Mouse (Mus musculus) liver, embryonic 15.5 days (tissue): ENCODE data around the gene Pde9a. TPM values are rescaled to one million over a fixed set of nuclear protein-coding genes. Genes with fewer than 3 reads are reported as not detected.

ENCODE experiments used
- ATAC-seq: fragments of 200-750 bp; cut with Nextera tagmentation; 2 replicates; pipeline ENCODE4 v1.8.0; 2017; ENCODE audit warnings: moderate number of reproducible peaks, mild to moderate bottlenecking, moderate library complexity; ENCODE audit not compliant: insufficient read depth
- H3K27ac ChIP-seq: fragments of 300-500 bp; sonication (generic); replicated peaks from 2 replicates; pipeline ENCODE4 v1.5.1; 2015; ENCODE audit warnings: mild to moderate bottlenecking, inconsistent platforms
- H3K27me3 ChIP-seq: fragments of 300-500 bp; sonication (generic); 2 replicates; pipeline ENCODE4 v1.6.1; 2015; ENCODE audit warnings: mild to moderate bottlenecking, inconsistent platforms
- H3K36me3 ChIP-seq: fragments of 300-500 bp; sonication (generic); replicated peaks from 2 replicates; pipeline ENCODE4 v1.6.1; 2015; ENCODE audit warnings: moderate library complexity, mild to moderate bottlenecking, inconsistent platforms
- H3K4me1 ChIP-seq: fragments of 300-500 bp; sonication (generic); replicated peaks from 2 replicates; pipeline ENCODE4 v1.6.1; 2015; ENCODE audit warnings: inconsistent platforms
- H3K4me2 ChIP-seq: fragments of 300-500 bp; sonication (generic); 2 replicates; pipeline ENCODE4 v1.6.1; 2015; ENCODE audit warnings: moderate library complexity, mild to moderate bottlenecking, inconsistent platforms
- H3K4me3 ChIP-seq: fragments of 300-500 bp; sonication (generic); replicated peaks from 2 replicates; pipeline ENCODE4 v1.5.1; 2015; ENCODE audit warnings: mild to moderate bottlenecking, inconsistent platforms
- H3K9ac ChIP-seq: fragments of 300-500 bp; sonication (generic); 2 replicates; pipeline ENCODE4 v1.6.1; 2015; ENCODE audit warnings: moderate library complexity, mild to moderate bottlenecking, inconsistent platforms
- H3K9me3 ChIP-seq: fragments of 300-500 bp; sonication (generic); replicated peaks from 2 replicates; pipeline ENCODE4 v1.6.1; 2016; ENCODE audit warnings: inconsistent platforms
- WGBS: fragments of 180-500 bp; shearing (Covaris S2); methylation state at CpG from one replicate; pipeline ENCODE4 v1.1.7; 2015; ENCODE audit warnings: mixed read lengths; ENCODE audit not compliant: insufficient replicate concordance; 5-methylcytosine and 5-hydroxymethylcytosine counted together
- polyA plus RNA-seq: library from polyadenylated mRNA; unstranded; fragments of >200 nt; fragmentation: Nextera tagmentation; extraction: Ambion mirVana; gene quantifications from 2 replicates; pipeline ENCODE4 v1.2.1, GENCODE M21; 2015

Pde9a gene
- polyA plus RNA-seq, 1 experiment from 2014 or later: 3.2 TPM

GRCm38 (mm10) chr17:31470766-31471418, 84.9 kb downstream of the Pde9a start:
- H3K4me3 ChIP-seq: no peak overlapping the region
- H3K9me3 ChIP-seq: no peaks in the 10 kb centered on the region
- H3K36me3 ChIP-seq: no peaks in the 10 kb centered on the region
- no peak overlapping the region for H3K27ac ChIP-seq
- no peaks in the 10 kb centered on the region for H3K27me3 ChIP-seq
- H3K4me1 ChIP-seq: no peaks in the 10 kb centered on the region
- H3K4me2 ChIP-seq: no peak overlapping the region
- ATAC-seq: no peak
- WGBS: 78% methylated on average over 5 of the region's 5 CpGs
- H3K9ac ChIP-seq: no peak overlapping the region

GRCm38 (mm10) chr17:31474388-31474787, 88.4 kb downstream of the Pde9a start:
- H3K27ac ChIP-seq: no peak overlapping the region
- no peak overlapping the region for H3K4me3 ChIP-seq
- H3K9me3 ChIP-seq: no peaks in the 10 kb centered on the region
- H3K27me3 ChIP-seq: no peaks in the 10 kb centered on the region
- H3K4me1 ChIP-seq: 0 out of 2 replicates have a peak, but pooled peaks cover 5% of the 10 kb centered on the region
- H3K4me2 ChIP-seq: no peak overlapping the region
- H3K36me3 ChIP-seq: no peaks in the 10 kb centered on the region
- WGBS: 54% methylated on average over 6 of the region's 6 CpGs
- no peak for ATAC-seq
- no peak overlapping the region for H3K9ac ChIP-seq

GRCm38 (mm10) chr17:31478606-31479005, 92.6 kb downstream of the Pde9a start:
- Histone ChIP-seq H3K9me3 (no peaks in the 10 kb centered on the region), H3K27me3 (no peaks in the 10 kb centered on the region), H3K9ac (no peak overlapping the region), H3K4me1 (0 out of 2 replicates have a peak, but pooled peaks cover 7% of the 10 kb centered on the region), H3K36me3 (no peaks in the 10 kb centered on the region), H3K4me3 (no peak overlapping the region), H3K4me2 (no peak overlapping the region), H3K27ac (no peak overlapping the region)
- no peak for ATAC-seq
- 60% methylated on average over 7 of the region's 7 CpGs for WGBS

GRCm38 (mm10) chr17:31479108-31479844, 93.3 kb downstream of the Pde9a start:
- ATAC-seq: no peak
- 52% methylated on average over 11 of the region's 11 CpGs for WGBS
- Histone ChIP-seq H3K4me3 (no peak overlapping the region), H3K27me3 (no peaks in the 10 kb centered on the region), H3K36me3 (no peaks in the 10 kb centered on the region), H3K27ac (no peak overlapping the region), H3K9ac (no peak overlapping the region), H3K4me2 (no peak overlapping the region), H3K9me3 (no peaks in the 10 kb centered on the region), H3K4me1 (0 out of 2 replicates have a peak, but pooled peaks cover 7% of the 10 kb centered on the region)

- 71% methylated on average over 10 of the region's 10 CpGs for WGBS
- Histone ChIP-seq H3K4me3 (no peak overlapping the region), H3K27me3 (no peaks in the 10 kb centered on the region), H3K9me3 (no peaks in the 10 kb centered on the region), H3K27ac (no peak overlapping the region), H3K9ac (no peak overlapping the region), H3K4me2 (no peak overlapping the region), H3K36me3 (no peaks in the 10 kb centered on the region), H3K4me1 (no peaks in the 10 kb centered on the region)
- ATAC-seq: no peak
These were observed 100.7 kb downstream of the Pde9a start for GRCm38 (mm10) chr17:31486616-31487198.

GRCm38 (mm10) chr17:31487433-31488060, 101.5 kb downstream of the Pde9a start:
- no peak overlapping the region for H3K4me2 ChIP-seq
- no peak for ATAC-seq
- no peaks in the 10 kb centered on the region for H3K36me3 ChIP-seq
- H3K4me1 ChIP-seq: no peaks in the 10 kb centered on the region
- no peaks in the 10 kb centered on the region for H3K27me3 ChIP-seq
- no peak overlapping the region for H3K4me3 ChIP-seq
- no peak overlapping the region for H3K27ac ChIP-seq
- WGBS: 41% methylated on average over 6 of the region's 6 CpGs
- H3K9ac ChIP-seq: no peak overlapping the region
- H3K9me3 ChIP-seq: no peaks in the 10 kb centered on the region

- Histone ChIP-seq H3K4me3 (no peak overlapping the region), H3K4me2 (no peak overlapping the region), H3K4me1 (no peaks in the 10 kb centered on the region), H3K27me3 (no peaks in the 10 kb centered on the region), H3K27ac (no peak overlapping the region), H3K9ac (no peak overlapping the region), H3K9me3 (no peaks in the 10 kb centered on the region), H3K36me3 (peaks cover 15% of the 10 kb centered on the region)
- no peak for ATAC-seq
These were observed 105.3 kb downstream of the Pde9a start for GRCm38 (mm10) chr17:31491355-31491754.

- no peaks in the 10 kb centered on the region for H3K27me3 ChIP-seq
- no peaks in the 10 kb centered on the region for H3K4me1 ChIP-seq
- no peak overlapping the region for H3K27ac ChIP-seq
- 0% methylated on average over 2 of the region's 2 CpGs for WGBS
- no peak overlapping the region for H3K4me2 ChIP-seq
- ATAC-seq: no peak
- no peak overlapping the region for H3K9ac ChIP-seq
- no peak overlapping the region for H3K4me3 ChIP-seq
- peaks cover 23% of the 10 kb centered on the region for H3K36me3 ChIP-seq
- H3K9me3 ChIP-seq: no peaks in the 10 kb centered on the region
These were observed 106.4 kb downstream of the Pde9a start for GRCm38 (mm10) chr17:31492416-31492815.

GRCm38 (mm10) chr17:31494989-31495388, 109.0 kb downstream of the Pde9a start:
- Histone ChIP-seq H3K27ac (no peak overlapping the region), H3K9me3 (no peaks in the 10 kb centered on the region), H3K27me3 (no peaks in the 10 kb centered on the region), H3K36me3 (peaks cover 49% of the 10 kb centered on the region), H3K9ac (no peak overlapping the region), H3K4me3 (no peak overlapping the region), H3K4me1 (no peaks in the 10 kb centered on the region), H3K4me2 (no peak overlapping the region)
- 80% methylated on average over 1 of the region's 1 CpGs for WGBS
- no peak for ATAC-seq

- 77% methylated on average over 6 of the region's 6 CpGs for WGBS
- Histone ChIP-seq H3K4me3 (no peak overlapping the region), H3K36me3 (peaks cover 74% of the 10 kb centered on the region), H3K27ac (no peak overlapping the region), H3K9ac (no peak overlapping the region), H3K27me3 (no peaks in the 10 kb centered on the region), H3K9me3 (no peaks in the 10 kb centered on the region), H3K4me2 (no peak overlapping the region), H3K4me1 (peaks cover 9% of the 10 kb centered on the region)
- no peak for ATAC-seq
These were observed 111.7 kb downstream of the Pde9a start for GRCm38 (mm10) chr17:31497726-31498125.

- Histone ChIP-seq H3K27me3 (no peaks in the 10 kb centered on the region), H3K4me3 (no peak overlapping the region), H3K27ac (no peak overlapping the region), H3K9me3 (no peaks in the 10 kb centered on the region), H3K36me3 (peaks cover 91% of the 10 kb centered on the region), H3K4me2 (no peak overlapping the region), H3K9ac (no peak overlapping the region), H3K4me1 (peaks cover 20% of the 10 kb centered on the region)
- ATAC-seq: no peak
- WGBS: 78% methylated on average over 12 of the region's 12 CpGs
These were observed 113.7 kb downstream of the Pde9a start for GRCm38 (mm10) chr17:31499725-31500124.
